Mouse (Mus musculus) CH12.LX (cell line): ENCODE measurements around the gene Ube2n.

Experiments
- CTCF ChIP-seq, 2 experiments: IDR thresholded peaks in 1 of 2; conservative IDR thresholded peaks in 1 of 2; 2 replicates each; pipeline ENCODE4 v1.5.1; 2011 to 2012; ENCODE audit warnings: low read depth in 2 of 2, low read length in 2 of 2, improper control_type of control experiment in 1 of 2, inconsistent platforms in 1 of 2, mild to moderate bottlenecking in 1 of 2, moderate library complexity in 1 of 2
- EP300 ChIP-seq: IDR thresholded peaks from 2 replicates; pipeline ENCODE4 v1.6.1; 2011; ENCODE audit warnings: low read length, improper control_type of control experiment
- KAT2A ChIP-seq: IDR thresholded peaks from 2 replicates; pipeline ENCODE4 v1.6.1; 2012; ENCODE audit warnings: low read length, improper control_type of control experiment, inconsistent platforms; ENCODE audit not compliant: insufficient replicate concordance
- MAZ ChIP-seq: IDR thresholded peaks from 2 replicates; pipeline ENCODE4 v1.6.1; 2012; ENCODE audit warnings: low read depth, mild to moderate bottlenecking, inconsistent platforms, low read length, improper control_type of control experiment, moderate library complexity
- POLR2A ChIP-seq: IDR thresholded peaks from 2 replicates; pipeline ENCODE4 v1.6.1; 2011; ENCODE audit warnings: low read depth, mild to moderate bottlenecking, improper control_type of control experiment, low read length
- RAD21 ChIP-seq: IDR thresholded peaks from 2 replicates; pipeline ENCODE4 v1.6.1; 2011; ENCODE audit warnings: low read depth, mild to moderate bottlenecking, low read length, improper control_type of control experiment, moderate library complexity
- SIN3A ChIP-seq: IDR thresholded peaks from 2 replicates; pipeline ENCODE4 v1.6.1; 2012; ENCODE audit warnings: low read length, improper control_type of control experiment, inconsistent platforms
- TCF12 ChIP-seq: IDR thresholded peaks from 2 replicates; pipeline ENCODE4 v1.6.1; 2014; ENCODE audit warnings: low read depth, mild to moderate bottlenecking, inconsistent platforms, low read length, improper control_type of control experiment

GRCm38 (mm10) chr10:95550506-95550905, 35.6 kb downstream of the Ube2n start:
- TF ChIP-seq CTCF (conservative IDR thresholded peaks at IDR 0.05 in 1 of 2, IDR thresholded peaks at IDR 0.05 in 1 of 2; ENCODE audit: low read depth in 2 of 2, low read length in 2 of 2) (peak; percentile 28 to 74; a peak in 3 of 4 replicates), KAT2A (no peak), RAD21 (peak; percentile 90), MAZ (no peak), EP300 (no peak), TCF12 (no peak), SIN3A (no peak), POLR2A (no peak)
